Mouse (Mus musculus): Measurements from ENCODE around the gene Slc13a1.
"Not testable (repeated sequence)": the region's sequence is repeated elsewhere in the genome, so short reads cannot be mapped to it uniquely, and the experiment has no call there.

Slc13a1 gene

GRCm38 (mm10) chr6:24167734-24168327 is at the start of gene Slc13a1:
Gene Slc13a1, minus strand, starts transcription at chr6:24168092.
- DNase-seq, result no peak

GRCm38 (mm10) chr6:24207866-24208265 is 40.0 kb upstream of the Slc13a1 start:
- no peak for DNase-seq

GRCm38 (mm10) chr6:24202226-24202625 is 34.3 kb upstream of the Slc13a1 start:
- no peak for DNase-seq

GRCm38 (mm10) chr6:24200644-24201484 is 33.0 kb upstream of the Slc13a1 start:
- DNase-seq, result no peak

DNA sequence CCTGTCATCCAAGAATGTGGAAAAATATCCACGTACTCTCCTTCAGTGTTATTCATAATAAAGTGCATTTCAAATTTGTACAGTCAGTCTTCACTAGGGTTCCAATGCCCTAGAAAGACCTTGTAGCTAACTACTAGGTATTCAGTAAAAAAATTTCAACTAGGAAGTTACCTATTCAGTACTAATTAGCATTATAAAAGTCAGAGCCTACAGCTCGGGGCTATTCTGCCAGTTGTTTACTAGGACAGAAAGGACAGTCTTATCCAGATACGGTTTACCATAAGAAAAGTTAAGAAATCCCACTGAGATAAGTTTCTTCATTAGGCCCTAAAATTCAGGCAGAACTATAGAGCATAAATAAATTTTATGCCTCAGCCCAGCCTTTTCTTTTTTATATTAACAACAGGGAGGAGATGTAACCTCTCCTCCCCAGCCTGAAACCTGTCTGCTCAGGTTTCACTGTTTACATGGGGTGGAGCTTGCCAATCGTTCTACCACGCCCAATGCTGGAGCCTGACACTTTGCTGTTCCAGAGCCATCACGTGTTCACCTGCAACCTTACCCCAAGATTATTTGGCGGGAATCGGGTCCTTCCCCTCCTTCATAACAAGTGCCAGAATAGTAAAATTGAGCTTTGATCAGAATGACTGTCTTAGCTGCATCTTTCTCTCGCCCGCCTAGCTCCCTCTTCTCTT is 29.8 kb upstream of the Slc13a1 start:
- DNase-seq, result not testable (repeated sequence)

GRCm38 (mm10) chr6:24196406-24196805 is 28.5 kb upstream of the Slc13a1 start:
- not testable (repeated sequence) for DNase-seq

- no peak for DNase-seq
Measured at GRCm38 (mm10) chr6:24183439-24183838, 15.5 kb upstream of the Slc13a1 start.

- no peak for DNase-seq
Measured at GRCm38 (mm10) chr6:24175393-24175792, 7.5 kb upstream of the Slc13a1 start.

DNA sequence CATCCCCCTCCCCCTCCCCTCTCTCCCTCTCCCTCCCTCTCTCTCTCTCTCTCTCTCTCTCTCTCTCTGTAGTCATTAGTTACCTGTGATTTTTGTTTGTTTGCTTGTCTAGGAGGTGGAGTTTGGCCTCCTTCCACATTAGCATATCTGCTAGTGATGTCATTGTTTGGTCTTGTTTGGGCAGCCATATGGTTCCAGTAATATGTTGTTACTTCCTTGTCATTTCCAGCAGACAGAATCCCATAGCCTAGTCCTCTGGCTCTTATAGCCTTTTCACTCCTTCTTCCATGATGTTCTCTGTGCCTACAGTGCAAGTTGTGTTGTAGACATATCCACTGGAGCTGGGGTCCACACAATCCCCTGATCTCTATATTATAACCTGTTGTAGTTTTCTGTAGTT is 6.1 kb upstream of the Slc13a1 start:
- no peak for DNase-seq

DNA sequence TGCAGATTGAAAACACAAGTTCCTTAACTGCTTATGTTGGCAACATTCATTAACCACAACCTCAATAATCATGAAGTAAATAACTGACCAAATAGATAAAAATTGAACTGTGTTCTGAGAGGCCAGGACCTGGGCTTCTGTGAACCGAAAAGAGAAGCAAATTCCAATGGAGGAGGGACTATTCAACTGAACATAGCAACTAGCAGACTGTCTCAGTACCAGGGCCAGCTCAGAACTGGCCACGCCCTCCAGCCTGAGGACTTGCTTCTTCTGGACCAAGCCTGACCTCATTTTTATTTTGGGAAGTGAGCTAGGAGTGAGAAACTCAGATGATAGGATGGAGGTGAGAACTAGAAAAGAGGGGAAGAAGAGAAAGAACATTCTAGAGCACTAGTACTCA is 4.8 kb upstream of the Slc13a1 start:
- DNase-seq, result no peak

GRCm38 (mm10) chr6:24166772-24167171 is 1.1 kb downstream of the Slc13a1 start:
- DNase-seq, result no peak

- no peak for DNase-seq
Measured at GRCm38 (mm10) chr6:24165249-24165648, 2.6 kb downstream of the Slc13a1 start.

DNA sequence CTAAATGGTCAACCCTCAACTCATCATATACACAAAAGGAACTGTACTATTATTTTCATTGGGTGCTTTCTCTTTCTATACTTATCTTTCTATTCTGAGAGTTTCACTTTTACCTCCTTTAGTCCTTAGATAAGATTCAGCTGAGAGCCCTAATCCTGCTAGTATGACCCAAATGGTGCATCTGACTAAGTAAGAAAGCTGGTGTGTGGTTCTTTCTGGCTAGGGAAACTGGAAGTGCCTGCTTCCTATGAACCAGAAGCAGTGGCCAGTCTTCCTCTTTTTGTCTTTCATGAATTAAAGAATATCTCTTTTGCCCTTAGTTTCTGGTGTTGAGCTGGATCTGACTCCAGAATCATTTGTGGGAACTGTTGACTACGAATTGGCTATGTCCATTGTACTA is 8.1 kb downstream of the Slc13a1 start:
- DNase-seq, result no peak

GRCm38 (mm10) chr6:24154901-24155300 is 13.0 kb downstream of the Slc13a1 start:
- no peak for DNase-seq

DNA sequence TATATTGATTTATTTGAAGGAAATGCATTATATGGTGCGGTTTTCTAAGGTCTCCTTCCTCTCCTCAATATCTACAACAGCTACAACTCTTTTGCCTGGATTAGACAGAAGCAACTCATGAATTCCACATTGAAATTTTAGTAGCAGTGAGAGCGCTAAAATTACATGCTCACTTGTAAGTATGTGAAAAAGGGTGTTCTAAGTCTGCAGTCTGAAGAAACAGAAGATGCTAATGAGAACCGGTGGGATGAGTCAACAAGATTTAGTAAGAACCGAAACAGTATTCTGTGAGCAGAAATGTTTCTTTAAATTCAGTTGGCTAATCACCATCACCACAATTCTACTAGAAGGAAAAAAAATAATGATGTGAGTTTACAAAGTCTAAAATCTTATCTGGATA is 34.9 kb downstream of the Slc13a1 start:
- DNase-seq, result no peak

DNA sequence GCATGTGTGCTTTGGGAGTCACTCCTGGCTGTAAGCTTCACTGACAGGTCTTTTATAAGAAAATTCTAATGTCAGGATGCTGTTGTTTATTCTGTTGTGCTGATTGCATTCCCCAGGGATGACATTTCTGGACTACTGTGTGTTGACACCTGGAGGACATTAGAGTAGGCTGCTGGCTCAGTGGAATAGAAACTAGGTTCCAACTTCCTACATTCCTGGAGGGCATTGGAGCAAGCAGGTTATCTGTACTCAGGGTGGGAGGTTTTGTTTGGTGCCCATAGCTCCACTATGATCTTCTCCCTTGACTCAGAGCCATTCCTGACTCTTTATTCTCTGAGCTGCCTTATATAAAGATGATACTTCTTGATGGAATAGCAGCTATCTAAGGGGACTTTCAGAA is 45.3 kb downstream of the Slc13a1 start:
- DNase-seq, result no peak

DNA sequence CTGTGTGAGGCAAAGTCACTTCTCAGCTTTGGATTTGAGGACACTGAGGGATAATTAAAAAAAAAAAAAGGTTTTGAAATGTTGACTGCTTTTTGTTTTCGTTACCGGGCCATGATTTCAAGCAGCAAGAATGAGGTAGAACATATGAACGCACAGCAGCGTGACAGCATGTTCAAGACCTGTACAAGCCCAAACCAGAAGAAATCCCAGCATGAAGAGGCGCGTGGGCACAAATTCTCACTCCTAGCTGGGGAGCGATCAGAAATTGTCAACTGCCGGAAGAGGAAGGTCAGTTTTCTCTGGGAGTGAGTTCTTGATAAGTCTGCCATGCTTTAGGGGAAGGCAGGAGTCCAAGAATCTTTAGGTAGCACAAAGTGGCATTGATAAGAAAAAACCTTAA is 56.3 kb downstream of the Slc13a1 start:
- DNase-seq, result no peak

DNA sequence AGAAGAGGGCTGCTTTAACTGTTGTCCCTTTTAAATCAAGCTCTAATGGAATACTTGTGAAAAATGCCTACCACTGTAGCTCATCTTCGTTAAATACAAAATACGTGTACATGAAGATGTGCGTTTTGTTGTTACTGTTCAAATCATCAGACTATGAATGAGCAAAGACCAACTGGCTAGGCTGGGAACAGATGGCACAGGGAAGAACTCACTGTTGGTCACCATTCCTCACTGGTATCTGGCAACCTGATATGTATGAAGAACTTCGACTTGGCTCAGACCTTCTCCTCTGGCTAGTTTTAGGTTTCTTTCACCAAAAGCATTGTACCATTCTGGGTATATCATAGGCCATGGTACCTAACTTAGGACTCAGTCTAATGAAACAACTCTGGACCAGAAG is 59.4 kb downstream of the Slc13a1 start:
- no peak for DNase-seq

DNA sequence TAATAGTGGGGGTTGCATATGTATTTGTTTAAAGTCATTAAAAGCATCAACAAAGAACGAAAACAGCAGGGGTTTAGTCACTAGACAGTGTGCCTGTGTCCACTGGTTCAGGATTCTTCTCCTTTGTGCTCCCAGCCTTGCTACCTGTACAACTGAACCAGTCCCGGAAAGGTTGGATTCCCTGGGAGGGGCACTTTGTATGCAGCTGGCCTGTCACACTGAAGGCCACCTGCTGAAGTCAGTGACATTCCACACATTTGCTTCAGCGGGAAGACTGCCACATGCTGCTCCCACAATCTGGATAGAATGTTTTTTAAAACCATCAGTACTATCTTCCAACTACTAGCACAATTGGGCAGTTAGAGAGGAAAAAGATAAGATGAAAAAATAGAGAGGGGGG is 61.7 kb downstream of the Slc13a1 start:
- DNase-seq, result no peak

GRCm38 (mm10) chr6:24105681-24106080 is 62.2 kb downstream of the Slc13a1 start:
- DNase-seq, result no peak

DNA sequence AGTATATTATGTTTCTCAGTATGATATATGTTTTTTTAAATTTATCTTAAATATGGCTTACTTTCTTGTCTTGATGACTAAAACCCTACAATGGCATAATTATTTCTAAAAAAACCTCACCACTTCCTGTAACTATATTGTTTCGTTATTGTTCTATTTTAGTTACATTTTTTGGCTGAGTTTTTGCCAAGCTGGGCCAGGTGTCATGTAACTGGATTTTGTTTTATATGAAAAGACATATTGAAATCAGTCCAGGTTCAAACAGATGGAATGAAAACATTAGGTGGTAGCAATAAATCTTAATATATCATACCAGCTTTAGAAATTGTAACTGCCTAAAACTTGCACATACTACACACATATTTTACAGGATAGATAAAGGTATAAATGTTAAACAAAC is 66.6 kb downstream of the Slc13a1 start:
- no peak for DNase-seq

DNA sequence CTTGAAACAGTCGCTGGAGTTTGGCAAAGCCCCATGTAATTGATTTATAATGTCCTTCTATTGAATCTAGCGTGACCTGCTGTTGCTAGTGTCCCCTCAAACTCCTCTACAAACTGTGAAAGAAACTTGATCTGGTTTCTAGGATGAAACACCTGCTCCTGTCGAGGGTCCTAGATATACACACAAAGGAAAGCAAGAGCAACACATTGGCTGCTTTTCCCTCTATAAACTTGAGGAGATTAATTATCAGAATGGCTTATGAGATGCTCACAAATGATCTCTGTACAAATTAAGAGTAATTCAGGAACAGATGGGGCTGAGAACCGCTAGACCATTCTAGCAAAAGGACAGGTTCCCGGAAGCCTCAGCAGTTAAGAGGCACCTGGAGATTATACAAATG is 67.2 kb downstream of the Slc13a1 start:
- DNase-seq, result no peak

DNA sequence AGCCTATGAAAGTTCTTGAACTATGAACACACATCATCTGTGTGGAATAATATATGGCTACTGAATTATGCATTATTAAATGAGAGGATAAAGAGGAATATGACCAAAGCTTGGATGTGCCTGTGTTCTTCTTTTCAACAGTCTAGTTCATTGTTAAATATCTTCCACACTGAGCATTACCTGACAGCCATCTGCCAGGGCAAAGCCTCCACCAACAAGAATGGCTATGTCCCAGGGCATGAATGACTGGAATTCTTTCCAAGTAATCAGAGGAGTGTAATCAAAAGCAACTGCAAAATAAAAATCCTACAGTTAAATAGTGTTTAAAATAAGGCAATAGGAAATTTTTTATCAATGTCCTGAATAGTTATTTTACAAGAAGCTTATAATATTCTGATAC is 70.5 kb downstream of the Slc13a1 start:
- DNase-seq, result no peak

DNA sequence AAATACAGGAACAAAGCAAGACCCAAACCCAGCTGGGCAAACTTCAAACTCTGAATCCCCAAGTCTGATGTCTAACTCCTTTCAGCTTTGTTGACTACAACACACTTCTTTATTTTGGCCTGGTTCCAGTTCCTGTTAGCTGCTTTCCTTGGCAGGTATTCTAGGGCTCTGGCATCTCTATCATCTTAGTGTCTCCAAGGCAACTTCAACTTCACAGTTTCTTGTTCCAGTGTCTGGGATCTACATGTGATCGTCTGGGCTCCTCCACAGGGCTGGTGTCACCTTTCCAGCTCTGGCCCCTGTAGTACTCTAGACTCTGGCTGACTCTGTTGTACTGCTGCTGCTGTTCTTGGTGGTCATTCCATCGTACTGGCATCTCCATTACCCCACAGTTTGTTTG is 91.8 kb downstream of the Slc13a1 start:
- no peak for DNase-seq

Measured in right cerebral cortex, postnatal 4 days (tissue).